Mouse (Mus musculus) gastrocnemius, adult 8-10 months (tissue): ENCODE data around the gene Dnaic1. TPM values are rescaled to one million over a fixed set of nuclear protein-coding genes. Genes with fewer than 3 reads are reported as not detected.
A peak's percentile ranks its signal among the peaks of the same experiment; 100 is the strongest.

ENCODE experiments used
- DNase-seq, 2 experiments: peaks; one replicate each; pipeline ENCODE4 v3.0.0; 2022; ENCODE audit warnings: low spot score in 2 of 2
- total RNA-seq, 4 experiments: library from RNA; stranded (reverse); gene quantifications; 2 replicates each; pipeline ENCODE4 v1.2.4; 2022

Gene Dnaic1
- total RNA-seq, 4 experiments from 2014 or later = 0.88 to 1.1 (median 0.94) TPM; not detected in 1

DNA sequence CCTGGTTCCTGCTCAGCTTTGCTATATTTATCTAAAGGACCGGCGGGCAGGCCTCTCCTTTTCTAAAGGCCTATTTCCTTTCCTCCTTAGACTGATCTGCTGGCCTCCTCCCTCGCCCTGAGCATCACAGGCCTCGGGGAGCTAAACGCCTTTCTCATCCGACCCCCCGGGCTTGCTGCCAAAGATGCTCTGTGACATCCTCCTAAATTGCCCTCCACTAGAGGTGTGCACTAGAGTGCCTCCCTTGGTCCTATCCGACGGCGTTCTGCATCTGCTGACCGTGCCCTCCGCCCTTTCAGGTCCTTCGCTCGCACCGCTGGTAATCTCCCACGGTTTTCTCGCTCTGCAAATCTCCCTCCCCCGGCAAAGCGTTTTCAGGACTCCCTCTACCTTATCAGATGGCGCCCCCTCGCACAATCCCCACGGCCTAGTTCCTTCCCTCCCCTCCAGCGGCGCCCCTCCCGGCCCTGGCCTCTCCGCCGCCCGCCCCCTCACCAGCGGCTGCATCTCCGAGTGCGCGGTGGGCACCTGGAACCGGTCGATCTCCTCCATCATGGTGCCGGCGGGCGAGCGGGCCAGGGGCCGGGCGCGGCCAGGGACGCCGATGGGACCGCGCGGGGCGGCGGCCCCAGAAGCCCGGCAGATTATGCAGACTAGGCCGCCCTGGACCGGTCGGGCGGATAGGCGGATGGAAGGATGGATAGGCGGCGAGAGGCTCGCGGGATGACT lies 729 bp upstream of the Dnaic1 start:
- peak in 1 of 2 experiments; percentile 39 for DNase-seq

DNA sequence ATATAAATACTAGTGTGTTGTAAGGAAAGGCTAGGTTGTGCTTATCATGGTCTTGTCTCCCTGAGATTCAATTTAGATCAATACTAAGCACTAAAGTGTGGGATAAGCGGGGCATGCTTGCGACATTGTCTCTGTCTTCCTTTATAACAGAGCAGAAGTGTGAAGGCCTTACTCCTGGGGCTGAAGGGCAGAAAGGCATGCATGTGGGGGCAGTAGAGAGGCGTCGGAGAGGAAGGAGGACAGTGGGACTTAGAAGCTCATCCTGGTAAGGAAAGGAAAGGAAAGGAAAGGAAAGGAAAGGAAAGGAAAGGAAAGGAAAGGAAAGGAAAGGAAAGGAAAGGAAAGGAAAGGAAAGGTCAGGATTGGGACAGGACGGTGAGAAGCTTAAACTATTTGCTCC lies 1.9 kb downstream of the Dnaic1 start:
- DNase-seq = no peak

DNA sequence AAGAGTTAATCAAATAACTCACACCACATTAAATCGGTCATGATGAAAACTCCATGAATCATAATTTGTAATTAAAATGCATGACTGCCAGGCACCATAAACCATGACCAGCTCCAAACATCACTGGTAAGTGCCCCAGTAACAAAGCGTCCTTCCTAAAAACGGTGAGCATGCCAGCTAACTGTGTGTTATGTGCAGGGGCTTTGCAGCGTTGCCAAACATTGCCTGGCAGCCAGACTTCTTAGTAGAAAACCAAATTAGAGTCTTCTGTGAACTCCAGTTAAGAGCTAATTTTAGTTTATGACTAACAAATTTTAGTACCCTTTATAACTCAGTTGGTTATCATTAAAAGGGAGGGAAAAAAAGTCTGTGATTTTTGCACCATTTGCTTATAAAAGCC lies 3.9 kb downstream of the Dnaic1 start:
- no peak for DNase-seq

DNA sequence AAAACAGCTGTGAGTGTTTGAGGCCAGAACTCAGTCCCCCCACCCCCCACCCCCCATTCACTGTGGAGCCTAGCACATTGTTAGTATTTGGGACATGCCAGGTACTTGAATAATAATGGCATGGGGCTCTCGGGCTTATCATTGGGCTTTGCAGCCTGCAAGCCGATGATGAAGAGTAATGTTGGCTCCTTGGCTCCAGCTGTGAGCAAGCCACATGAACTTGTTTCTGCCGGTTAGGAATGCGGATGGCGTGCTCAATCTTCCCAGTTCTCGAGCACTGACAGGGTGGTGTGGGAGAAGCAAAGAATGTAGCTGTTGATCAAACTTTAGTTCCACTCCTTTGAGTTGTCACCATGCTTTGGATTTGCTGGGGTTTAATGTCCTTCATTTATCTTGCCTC lies 6.3 kb downstream of the Dnaic1 start:
- DNase-seq = no peak

DNA sequence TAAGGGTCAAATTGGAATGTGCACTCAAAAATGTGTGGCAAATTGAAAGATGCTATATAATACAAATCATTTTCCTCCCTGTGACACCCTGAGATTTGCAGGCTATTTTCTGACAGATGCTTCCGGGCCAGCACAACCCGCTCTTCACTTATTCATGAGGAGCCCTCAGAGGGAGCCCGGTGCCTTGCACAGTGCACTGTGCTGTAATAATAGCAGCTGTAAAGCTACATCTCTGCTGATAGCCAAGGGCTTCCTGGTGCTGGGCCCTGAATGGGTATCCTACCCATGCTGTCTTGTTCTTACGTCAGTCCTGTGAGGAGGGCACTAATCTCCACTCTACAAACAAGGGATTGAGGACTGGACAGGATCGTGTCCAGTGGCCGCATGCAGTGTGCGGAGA lies 13.8 kb downstream of the Dnaic1 start:
- no peak for DNase-seq

DNA sequence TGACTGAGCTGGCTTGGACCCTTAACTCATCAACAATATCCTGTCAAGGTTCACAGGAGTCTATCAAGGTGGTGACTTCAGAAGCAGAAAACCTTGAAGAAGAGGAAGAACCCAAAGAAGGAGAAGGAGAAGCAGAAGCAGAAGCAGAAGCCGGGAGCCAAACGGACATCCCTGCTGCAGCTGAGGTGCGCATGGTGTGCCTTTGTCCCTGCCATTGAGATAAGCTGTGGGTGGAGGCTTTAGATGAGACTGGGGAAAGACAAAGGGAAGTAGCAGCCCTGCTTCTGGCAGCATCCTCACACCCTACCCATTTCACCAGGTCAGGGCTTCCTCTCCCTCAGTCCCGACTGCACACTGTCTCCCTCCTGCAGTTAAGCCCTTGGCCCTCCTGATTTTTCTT lies 33.2 kb downstream of the Dnaic1 start:
- DNase-seq = no peak

DNA sequence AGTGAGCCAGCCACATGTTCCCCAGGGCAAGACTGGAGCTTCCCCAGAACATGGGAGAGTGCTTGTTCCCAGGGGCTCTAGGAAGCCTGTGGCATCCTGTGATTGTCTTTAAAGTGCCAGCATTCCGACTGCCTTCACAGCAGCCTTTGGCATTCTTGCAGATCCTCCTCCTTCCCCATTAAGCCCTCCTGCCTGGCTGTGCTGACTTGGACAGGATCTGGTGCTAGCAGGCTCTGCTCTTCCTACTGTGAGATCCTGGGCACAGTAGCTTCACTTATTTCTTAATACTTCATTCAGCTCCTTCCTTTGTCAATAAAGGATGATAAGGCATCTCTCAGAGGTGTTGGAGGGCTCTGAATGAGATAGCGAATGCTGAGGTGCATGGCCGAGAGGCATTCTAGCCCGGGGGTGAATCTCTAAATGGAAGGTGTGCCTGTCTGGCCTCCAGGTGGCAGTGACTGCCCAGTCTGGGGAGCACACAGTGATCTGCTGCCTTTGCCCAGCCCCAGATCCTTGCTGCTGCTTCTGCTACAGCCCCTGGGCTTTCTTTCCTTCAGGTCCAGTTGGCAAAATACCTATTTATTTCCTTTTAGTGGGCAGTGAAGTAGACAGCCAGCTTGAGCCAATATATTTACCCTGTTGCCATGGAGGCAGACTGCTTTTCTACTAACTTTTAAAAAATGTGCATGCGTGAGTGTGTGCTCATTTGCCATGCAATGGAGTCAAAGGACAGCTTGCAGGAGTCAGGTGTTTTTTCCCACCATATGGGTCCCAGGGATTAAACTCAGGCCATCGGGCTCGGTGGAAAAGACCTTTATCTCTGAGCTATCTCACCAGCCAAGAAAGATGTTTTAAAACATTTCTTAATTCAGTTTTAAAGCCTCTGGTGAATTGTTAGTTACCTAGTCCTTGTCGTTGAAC lies 35.2 kb downstream of the Dnaic1 start:
- DNase-seq = no peak

DNA sequence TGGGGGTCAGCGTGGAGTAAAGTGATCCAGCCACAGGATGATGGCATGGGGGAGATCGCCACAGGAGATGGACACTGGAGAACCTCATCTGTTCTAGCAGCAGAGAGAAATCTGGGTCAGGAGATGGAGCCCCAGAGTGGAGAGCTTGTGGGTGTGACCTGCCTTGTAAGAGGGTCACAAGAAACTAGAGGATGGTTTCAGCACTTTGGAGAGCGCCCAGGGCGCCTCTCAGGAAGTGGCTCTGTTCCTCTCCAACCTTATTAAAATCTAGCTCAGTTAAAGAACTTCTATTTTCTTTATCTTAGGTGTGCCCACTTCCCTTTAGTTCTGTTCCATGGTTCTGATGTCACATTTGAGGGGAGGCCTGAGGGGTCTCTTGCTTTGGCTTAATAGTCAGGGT lies 37.2 kb downstream of the Dnaic1 start:
- DNase-seq = no peak

DNA sequence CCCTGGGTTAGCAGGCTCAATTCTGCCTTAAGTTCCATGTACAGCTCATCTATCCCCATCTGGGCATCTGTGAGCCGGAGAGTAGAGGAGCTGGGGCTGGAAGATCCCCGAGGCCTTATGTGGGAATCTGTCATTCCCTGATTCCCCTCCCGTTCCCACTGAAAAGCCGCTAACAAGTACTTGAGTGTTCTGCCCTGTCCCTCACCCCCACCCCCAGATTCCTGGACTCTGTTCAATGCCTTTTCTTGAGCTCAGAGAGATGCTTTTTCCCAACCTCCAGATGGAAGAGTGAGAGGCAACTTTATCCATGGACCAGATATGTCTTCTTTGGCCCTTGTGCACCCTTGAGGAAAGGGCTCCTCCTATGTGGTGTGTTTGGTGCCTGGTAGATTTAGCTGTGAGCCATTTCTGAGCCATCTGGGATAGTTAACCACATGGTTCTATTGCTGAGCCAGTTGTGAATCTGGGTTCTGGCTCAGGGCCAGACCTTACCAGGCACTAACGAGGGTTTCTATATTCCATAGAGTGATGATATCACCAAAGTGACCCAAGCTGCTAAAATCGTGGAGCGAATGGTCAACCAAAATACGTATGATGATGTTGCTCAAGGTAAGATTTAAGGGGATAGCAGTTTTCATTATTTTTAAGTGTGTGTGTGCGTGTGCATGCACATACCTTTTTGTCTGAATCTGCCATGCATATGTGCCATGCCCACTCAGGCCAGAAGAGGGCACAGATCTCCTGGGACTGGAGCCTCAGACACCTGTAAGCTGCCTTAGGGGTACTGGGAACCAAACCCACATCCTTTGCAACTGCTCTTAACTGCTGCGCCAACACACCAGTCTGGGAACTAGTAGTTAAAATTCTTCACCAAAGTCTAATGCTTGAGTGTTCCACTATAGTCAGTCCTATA lies 40.4 kb downstream of the Dnaic1 start:
- no peak for DNase-seq

DNA sequence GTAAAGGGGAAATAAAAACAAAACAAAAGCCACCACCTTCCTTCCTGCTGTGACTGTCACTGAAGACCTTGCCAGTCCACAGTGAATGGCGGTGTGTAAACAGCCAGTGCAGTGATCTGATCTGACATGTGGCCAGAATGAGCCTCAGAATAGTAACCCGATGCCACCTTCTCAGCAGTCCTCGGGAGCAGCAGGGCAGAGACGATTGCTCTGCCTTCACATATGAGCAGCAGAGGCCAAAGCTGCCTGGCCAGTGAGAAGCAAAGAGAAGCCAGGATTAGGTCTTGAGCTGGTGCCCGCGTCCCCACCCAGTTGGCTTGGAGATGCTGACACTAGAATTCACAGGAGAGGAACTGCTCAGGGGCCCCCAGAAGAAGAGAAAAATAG lies 41.0 kb downstream of the Dnaic1 start:
- peak; percentile 30 to 63 for DNase-seq

DNA sequence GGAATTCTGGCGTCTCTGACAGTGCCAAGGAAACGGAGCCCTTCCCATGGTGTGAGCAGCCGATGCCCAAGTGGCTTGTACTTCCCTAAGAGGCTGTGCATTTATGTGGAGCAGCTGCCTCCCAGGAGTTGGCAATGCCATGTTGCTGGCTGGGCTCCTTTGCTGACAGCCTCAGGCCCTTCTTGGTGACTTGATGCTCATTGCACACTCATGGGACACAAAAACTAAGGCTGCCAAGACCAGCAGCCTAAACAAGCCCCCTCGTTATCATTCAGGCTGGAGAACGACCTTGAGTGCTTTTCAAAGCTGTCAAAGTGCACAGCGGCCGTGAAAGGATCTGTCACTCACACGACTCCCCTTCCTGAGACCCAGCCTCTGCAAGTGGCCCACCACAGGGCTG lies 42.6 kb downstream of the Dnaic1 start:
- no peak for DNase-seq

DNA sequence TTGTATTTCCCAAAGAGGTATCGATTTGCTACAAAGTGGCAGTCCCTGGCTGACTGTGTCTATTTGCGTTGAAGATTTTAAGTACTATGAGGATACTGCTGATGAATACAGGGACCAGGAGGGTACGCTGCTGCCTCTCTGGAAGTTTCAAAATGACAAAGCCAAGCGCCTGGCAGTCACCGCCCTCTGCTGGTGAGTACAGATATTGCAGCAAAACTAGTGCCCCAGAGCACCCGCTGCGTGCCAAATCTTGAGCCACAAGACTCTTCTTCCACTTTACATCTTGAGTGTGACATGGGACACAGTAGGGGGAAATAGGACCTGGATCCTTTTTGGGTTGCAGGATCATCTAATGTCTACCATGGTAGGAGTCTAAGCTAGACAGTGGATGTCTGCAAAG lies 44.6 kb downstream of the Dnaic1 start:
- peak; percentile 72 to 74 for DNase-seq

DNA sequence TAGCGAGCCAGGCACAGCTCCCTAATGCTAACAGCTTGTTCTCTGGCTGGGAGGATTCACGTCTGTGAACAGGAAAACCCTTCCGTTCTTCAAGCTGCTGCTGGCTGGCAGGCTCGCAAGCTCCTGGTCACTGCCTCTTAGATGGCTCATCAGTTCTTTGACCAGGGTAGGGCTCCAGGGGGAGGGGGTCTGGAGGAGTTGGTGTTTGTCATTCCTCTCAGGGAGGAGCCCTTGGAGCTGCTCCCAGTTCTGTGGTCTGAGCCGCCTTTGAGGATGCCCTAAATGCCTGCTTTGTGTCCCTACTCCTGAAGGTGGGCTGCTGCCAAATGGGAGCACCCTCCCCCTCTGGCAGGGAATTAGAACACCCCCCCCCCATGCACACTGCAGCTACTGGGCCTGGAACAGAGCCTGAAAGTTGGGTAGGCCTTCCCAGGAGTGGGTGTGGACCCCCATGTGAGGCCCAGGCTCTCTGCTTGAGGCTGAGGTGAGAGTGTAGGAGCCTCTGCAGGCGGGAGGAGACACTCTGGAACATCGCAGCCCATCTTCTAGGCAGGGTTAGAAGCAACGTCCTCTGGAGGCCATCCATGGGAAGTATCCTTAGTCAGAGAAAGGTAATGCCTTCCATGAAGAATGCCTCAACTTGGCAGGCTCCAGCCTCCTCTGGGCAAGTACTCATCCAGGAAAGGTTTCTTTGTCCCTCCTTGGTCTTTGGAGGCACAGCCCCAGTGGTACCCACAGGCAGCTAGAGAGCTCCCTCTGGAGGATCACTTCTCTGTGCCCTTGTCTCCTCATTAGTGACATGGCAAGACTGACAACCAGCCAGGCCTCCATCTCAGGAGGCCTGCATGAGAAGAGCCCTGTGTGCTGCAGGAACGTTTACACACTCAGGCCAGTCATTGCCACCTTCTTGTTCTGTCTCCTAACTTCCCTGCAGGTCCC lies 46.4 kb downstream of the Dnaic1 start:
- DNase-seq = no peak

DNA sequence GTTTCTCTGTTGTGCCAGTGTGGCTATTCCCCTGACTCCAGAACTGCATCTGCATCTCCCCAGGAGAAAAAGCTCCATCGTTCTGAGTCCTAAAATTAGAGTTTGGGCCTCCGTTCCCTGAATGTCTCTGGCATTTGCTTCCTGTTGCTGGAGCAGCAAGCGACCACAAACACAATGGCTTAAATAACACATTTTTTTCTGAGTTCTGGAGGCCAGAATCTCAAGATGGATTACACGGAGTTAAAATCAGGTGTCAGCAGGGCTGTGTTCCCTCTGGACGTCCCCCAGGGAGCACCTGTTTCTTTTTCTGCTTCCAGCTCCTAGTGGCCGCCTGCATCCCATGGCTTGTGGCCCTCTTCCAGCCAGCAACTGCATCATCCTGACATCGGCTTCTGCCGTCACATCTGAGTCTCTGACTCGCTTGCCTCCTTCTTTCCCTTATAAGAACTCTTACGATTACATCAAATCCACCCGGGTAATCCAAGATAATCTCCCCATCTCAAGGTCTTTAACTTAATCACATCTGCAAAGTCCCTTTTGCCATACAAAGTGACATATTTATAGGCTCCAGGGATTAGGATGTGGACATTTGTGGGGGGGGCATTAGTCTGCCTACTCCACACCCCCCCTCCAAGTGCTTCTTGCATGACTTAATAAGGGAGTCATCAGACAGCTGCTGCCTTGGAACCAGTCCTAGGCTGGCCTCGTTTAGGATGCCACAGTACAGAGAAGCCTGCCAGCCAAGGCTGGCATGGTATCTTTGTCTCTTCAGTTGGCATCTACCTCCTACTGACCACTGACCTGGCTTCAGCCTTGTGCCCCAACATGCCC lies 49.6 kb downstream of the Dnaic1 start:
- DNase-seq = peak; percentile 84 to 93

DNA sequence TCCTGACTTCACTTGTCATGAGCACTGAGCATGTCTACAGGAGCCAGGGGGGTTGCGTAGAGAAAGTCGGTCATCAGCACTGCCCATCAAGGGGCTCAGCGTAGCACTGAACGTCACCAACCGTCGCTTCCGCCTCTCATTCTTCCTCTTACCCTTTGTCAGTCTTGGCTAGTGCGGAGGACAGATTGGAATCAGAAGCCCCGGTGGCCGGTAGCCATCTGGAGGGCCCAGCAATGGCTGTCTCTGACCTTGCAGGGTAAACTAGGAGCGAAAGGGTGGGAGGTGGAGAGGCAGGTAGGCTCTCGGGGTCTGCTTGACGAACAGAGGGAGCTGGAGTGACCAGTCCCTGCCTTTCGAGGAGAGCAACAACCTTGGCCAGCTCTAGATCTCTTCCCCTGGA lies 52.5 kb downstream of the Dnaic1 start:
- no peak for DNase-seq

DNA sequence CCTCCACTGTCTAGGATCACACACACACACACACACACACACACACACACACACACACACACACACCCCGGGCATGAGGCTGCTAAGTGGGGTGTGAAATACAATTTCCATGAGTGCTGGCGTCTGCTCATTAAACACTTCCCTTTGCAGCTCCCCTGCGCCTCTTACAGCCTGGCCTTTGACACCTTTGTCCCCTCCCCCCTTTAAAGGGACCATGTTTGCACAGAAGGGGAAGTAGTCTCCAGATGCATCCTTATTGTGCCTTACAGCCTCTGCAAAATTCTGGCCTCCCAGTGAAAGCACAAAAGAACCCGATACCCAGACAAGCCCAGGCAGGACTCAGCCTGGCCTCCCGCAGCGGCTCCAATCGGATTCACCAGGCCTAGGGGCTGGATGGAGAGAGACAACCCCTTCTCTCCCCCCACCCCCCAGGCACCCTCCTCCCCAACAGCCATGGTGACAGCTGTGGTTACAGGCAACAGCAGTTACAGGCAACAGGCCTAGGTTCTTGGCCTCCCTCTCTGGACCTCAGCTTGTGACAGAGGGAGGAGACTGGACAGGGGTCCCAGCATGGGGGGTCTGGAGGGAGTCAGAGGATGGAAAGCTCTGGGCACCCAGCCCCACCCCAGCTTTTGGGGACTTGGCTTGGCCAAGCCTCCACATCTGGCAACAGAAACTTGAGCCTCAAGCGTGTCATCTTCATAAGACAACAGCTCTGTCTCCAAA lies 58.8 kb downstream of the Dnaic1 start:
- DNase-seq = no peak

DNA sequence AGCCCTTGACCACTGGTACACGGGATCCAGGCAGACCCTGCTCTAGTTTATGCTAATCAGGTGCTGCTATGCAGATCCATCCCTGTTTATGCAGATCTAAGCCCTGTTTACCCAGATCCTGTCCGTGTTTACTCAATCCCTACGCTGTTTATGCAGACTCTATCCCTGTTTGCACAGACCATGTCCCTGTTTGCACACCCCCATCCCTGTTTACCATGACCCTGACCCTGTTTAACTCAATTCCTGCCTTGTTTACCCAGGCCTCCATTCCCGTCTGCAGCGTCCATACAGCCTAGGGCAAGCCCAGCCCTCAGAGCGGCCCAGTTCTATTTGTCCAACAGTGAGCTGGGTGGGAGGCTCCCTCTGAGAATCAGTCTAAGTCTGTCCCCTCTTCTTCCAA lies 60.6 kb downstream of the Dnaic1 start:
- DNase-seq = no peak

DNA sequence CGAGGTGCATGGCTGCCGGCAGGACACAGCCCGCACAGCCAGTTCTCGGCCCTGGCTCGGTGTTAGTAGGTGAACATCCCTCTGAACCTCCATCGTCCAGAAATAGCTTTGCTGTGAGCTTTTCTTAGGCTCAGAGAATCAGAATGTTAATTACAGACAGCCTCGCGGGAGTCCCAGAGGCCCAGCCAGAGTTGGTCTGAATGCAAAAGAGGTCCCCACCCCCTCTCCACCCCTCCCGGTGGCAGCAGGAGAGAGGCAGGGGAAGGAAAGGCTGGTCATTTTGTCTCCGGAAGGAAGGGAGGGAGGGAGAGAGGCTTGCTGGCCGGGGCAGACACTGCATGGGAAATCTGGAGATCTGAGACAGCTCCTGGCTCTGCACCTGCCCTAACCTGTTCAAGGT lies 61.8 kb downstream of the Dnaic1 start:
- no peak for DNase-seq

DNA sequence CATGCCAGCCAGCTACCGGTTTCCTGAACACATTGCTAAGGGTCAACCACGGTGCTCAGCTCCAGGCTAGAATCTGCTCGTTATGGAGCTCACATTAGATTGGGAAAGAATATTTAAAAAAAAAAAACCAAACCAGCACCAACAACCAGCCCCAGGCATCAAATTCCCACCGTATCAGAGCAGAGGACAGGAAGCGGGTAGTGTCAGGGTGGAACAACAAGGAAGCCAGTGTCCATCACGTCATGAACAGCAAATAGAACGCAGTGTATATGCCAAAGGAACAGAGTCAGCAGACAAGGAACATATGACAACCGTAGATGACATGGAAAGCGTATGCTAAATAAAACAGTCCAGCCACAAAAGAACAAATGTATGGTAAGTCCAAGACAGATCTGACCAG lies 63.4 kb downstream of the Dnaic1 start:
- DNase-seq = no peak
